Mouse (Mus musculus) thymus, adult 2 months (tissue): ENCODE data around the gene Ccdc106. TPM values are rescaled to one million over a fixed set of nuclear protein-coding genes. Genes with fewer than 3 reads are reported as not detected.

ENCODE experiments used
- DNase-seq: peaks from one replicate; pipeline ENCODE4 v3.0.0; 2021
- H3K27ac ChIP-seq: fragments of 200-500 bp; 2 replicates; pipeline ENCODE4 v1.5.1; 2012; ENCODE audit warnings: low read length, control low read depth; ENCODE audit not compliant: control insufficient read depth, insufficient read depth
- H3K27me3 ChIP-seq: fragments of 200-500 bp; 2 replicates; pipeline ENCODE4 v1.6.1; 2012; ENCODE audit warnings: mild to moderate bottlenecking, low read length, moderate library complexity, mixed read lengths; ENCODE audit not compliant: control insufficient read depth, insufficient read depth
- H3K36me3 ChIP-seq: fragments of 200-500 bp; 2 replicates; pipeline ENCODE4 v1.6.1; 2012; ENCODE audit warnings: mild to moderate bottlenecking, low read length, moderate library complexity; ENCODE audit not compliant: control insufficient read depth, insufficient read depth
- H3K4me1 ChIP-seq: fragments of 200-500 bp; replicated peaks from 2 replicates; pipeline ENCODE4 v1.6.1; 2012; ENCODE audit warnings: low read length; ENCODE audit not compliant: control insufficient read depth, insufficient read depth
- H3K4me3 ChIP-seq: fragments of 200-500 bp; 2 replicates; pipeline ENCODE4 v1.5.1; 2012; ENCODE audit warnings: mild to moderate bottlenecking, low read length, control low read depth, moderate library complexity; ENCODE audit not compliant: control insufficient read depth, insufficient read depth
- CTCF ChIP-seq: fragments of 200-500 bp; IDR thresholded peaks from 2 replicates; pipeline ENCODE4 v1.5.1; 2012; ENCODE audit warnings: mild to moderate bottlenecking, control low read depth, low read length, moderate library complexity, borderline replicate concordance; ENCODE audit not compliant: control insufficient read depth, poor library complexity, insufficient read depth; ENCODE audit errors: extremely low read depth
- POLR2A ChIP-seq: fragments of 200-500 bp; IDR thresholded peaks from 2 replicates; pipeline ENCODE4 v1.6.1; 2012; ENCODE audit warnings: mild to moderate bottlenecking, low read length, control low read depth, moderate library complexity; ENCODE audit not compliant: control insufficient read depth, poor library complexity, insufficient read depth; ENCODE audit errors: extremely low read depth
- WGBS: fragments of 180-500 bp; shearing (Covaris S2); methylation state at CpG from one replicate; pipeline ENCODE4 v1.1.7; 2018; 5-methylcytosine and 5-hydroxymethylcytosine counted together
- polyA plus RNA-seq: library from polyadenylated mRNA; depleted of rRNA; stranded (reverse); fragments of >200 nt; gene quantifications from 2 replicates; pipeline ENCODE4 v1.2.3, GENCODE M21; 2012

Ccdc106 gene
- polyA plus RNA-seq, 1 experiment, result 0.97 TPM

- Histone ChIP-seq H3K27me3 (peaks cover 12% of the 10 kb centered on the region), H3K27ac (no peak overlapping the region), H3K4me3 (no peak overlapping the region), H3K4me1 (peaks cover 18% of the 10 kb centered on the region), H3K36me3 (no peaks in the 10 kb centered on the region)
- DNase-seq, result peak; percentile 56
- 30% methylated on average over 2 of the region's 2 CpGs for WGBS
- no peak for TF ChIP-seq POLR2A
- no peak for TF ChIP-seq CTCF
Observed at GRCm38 (mm10) chr7:5047313-5047712, 27.0 kb downstream of the Ccdc106 start.

GRCm38 (mm10) chr7:5051193-5052192 lies 31.1 kb downstream of the Ccdc106 start, which contains the start of gene Zfp580:
TSS of gene Zfp580 (plus strand) at chr7:5051538.
- TF ChIP-seq CTCF (no peak), POLR2A (no peak)
- H3K27ac ChIP-seq, result no peak within 1 kb of the TSS
- peaks cover 25% of the 10 kb centered on the region for H3K4me1 ChIP-seq
- DNase-seq, result peak; percentile 51
- H3K27me3 ChIP-seq, result peaks cover 37% of the 10 kb centered on the region
- 2% methylated on average over 65 of the region's 65 CpGs for WGBS
- H3K4me3 ChIP-seq, result peak within 1 kb of the TSS; percentile 70
- no peaks in the 10 kb centered on the region for H3K36me3 ChIP-seq

- no peaks in the 10 kb centered on the region for H3K36me3 ChIP-seq
- no peak overlapping the region for H3K27ac ChIP-seq
- no peak for DNase-seq
- H3K4me1 ChIP-seq, result peaks cover 24% of the 10 kb centered on the region
- 9% methylated on average over 12 of the region's 12 CpGs for WGBS
- peaks cover 43% of the 10 kb centered on the region for H3K27me3 ChIP-seq
- no peak overlapping the region for H3K4me3 ChIP-seq
- TF ChIP-seq CTCF (no peak), POLR2A (no peak)
Observed at GRCm38 (mm10) chr7:5052438-5052837, 32.1 kb downstream of the Ccdc106 start.

- 6% methylated on average over 45 of the region's 45 CpGs for WGBS
- no peak overlapping the region for H3K4me3 ChIP-seq
Observed at GRCm38 (mm10) chr7:5052931-5053343, 32.6 kb downstream of the Ccdc106 start.

GRCm38 (mm10) chr7:5053456-5054179 lies 33.3 kb downstream of the Ccdc106 start:
- TF ChIP-seq CTCF (no peak), POLR2A (no peak)
- DNase-seq, result no peak
- Histone ChIP-seq H3K4me1 (peaks cover 24% of the 10 kb centered on the region), H3K4me3 (no peak overlapping the region), H3K27ac (no peak overlapping the region), H3K36me3 (no peaks in the 10 kb centered on the region), H3K27me3 (peaks cover 43% of the 10 kb centered on the region)
- WGBS, result 28% methylated on average over 32 of the region's 32 CpGs

More at GRCm38 (mm10) chr7:5052931-5053343, 32.6 kb downstream of the Ccdc106 start:
- Histone ChIP-seq H3K27ac (no peak overlapping the region), H3K36me3 (no peaks in the 10 kb centered on the region), H3K27me3 (peaks cover 43% of the 10 kb centered on the region), H3K4me1 (peaks cover 24% of the 10 kb centered on the region)
- no peak for DNase-seq
- TF ChIP-seq CTCF, result no peak
- no peak for TF ChIP-seq POLR2A

GRCm38 (mm10) chr7:5056651-5057263 lies 36.4 kb downstream of the Ccdc106 start:
- no peaks in the 10 kb centered on the region for H3K36me3 ChIP-seq
- no peak overlapping the region for H3K4me3 ChIP-seq
- WGBS, result 10% methylated on average over 55 of the region's 55 CpGs
- DNase-seq, result no peak
- TF ChIP-seq POLR2A, result no peak
- peaks cover 37% of the 10 kb centered on the region for H3K27me3 ChIP-seq
- H3K27ac ChIP-seq, result no peak overlapping the region
- H3K4me1 ChIP-seq, result peaks cover 29% of the 10 kb centered on the region
